Mouse (Mus musculus) natural killer cell, adult 2 months (primary cell): ENCODE results near the gene Kcnj6.

Source experiments
- DNase-seq, 2 experiments: peaks; one replicate each; pipeline ENCODE4 v3.0.0; 2022; ENCODE audit warnings: low spot score in 2 of 2

The Kcnj6 gene

DNA sequence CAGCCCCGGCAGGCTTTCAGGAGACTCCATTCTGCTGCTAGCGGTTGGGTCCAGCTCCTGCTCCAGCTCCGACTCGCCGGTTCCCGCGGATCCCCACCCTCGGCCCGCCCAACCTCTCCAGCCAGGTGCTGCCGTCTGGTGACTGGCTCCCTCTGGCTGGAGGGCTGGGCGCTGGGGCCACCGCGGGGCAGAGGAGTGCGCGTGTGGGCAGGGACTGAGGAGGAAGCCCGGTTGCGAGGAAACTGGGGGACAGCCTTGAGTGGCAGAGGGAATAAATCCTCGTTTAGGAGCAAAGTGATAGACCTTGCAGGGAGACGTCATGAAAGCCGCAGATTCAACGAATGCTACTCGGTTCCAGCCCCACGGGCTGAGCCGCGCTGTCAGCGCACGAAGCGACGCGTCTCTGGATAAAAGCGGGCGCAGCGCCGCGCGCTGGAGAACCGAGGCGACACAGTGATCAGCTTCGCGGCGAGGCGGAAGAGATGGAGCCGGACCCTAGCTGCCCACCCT is at the start of gene Kcnj6:
Gene Kcnj6, minus strand, starts transcription at position 362 of the 510 bp plus-strand sequence.
- no peak for DNase-seq

DNA sequence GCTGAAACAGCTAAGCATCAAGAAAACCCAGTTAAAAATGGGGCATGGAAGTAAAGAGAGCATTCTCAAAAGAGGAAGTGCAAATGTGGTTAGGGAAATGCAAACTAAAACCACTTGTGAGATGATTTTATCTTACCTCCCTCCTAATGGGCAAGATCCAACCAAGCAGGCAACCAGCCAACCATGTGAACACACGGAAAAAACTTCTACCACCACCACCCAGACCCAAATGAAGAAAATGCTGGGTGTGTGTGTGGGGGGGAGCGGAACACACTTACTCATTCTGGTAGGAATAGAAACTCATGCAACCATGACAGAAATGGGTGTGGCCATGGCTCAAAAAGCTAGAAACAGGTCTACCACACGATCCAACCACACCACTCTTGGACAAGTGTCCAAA is 12.4 kb upstream of the Kcnj6 start:
- peak in 1 of 2 experiments; percentile 9 for DNase-seq

DNA sequence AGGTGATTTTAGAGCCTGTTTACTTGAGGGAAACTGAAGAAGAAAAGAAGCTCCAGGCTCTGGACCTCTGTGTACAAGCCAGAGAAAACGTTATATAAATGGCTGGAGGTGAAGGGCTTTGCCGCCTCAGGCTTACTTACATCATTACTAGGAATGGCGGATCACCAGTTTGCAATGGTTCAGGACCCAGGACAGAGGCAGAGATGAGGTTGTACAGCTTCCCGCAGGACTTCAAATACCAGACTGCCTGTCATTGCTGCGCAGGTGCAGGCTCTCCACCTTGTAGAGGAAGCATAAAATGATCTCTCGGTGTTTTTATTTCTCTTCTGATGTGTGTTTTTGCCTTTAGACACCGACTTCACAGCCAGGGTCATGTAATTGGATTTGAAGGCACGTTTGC is 7.1 kb upstream of the Kcnj6 start:
- no peak for DNase-seq

DNA sequence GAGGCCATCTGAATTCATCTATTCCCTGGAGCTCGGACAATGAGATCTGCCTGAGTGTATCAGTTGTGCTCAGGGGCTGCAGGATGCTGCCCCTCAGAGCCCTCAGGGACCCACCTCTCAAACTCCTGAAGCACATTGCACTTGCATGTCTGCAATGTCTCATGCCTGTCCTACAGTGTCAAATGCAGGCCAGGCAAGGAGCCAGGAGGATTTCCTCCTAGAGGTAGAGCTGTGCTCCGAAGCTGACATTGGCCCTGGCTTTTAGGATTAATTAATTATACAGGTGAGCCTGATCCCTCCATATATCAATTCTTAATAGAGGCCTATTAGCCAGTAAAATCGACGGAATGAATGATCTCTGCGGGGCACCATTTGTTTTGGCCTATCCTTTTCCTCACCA is 2.0 kb upstream of the Kcnj6 start:
- DNase-seq = no peak

DNA sequence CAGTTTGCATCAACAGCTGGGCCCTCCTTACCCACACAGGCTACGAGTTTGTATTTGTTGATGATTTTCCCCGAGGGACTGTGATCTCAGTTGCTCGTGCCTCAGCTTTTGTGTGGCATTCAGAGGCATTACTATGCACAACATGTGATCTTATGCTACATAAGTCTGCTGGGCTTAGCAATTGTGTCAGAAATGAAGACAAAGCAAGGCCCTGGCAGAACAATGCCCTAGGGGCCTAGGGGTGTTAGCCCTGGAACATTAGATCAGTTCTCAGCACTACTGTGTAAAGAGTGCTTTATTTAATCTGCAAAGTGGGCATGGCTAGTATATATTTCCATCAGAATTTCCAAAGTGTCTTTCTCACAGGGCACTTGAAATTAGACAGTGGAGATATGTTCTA is 1.5 kb upstream of the Kcnj6 start:
- DNase-seq = no peak

DNA sequence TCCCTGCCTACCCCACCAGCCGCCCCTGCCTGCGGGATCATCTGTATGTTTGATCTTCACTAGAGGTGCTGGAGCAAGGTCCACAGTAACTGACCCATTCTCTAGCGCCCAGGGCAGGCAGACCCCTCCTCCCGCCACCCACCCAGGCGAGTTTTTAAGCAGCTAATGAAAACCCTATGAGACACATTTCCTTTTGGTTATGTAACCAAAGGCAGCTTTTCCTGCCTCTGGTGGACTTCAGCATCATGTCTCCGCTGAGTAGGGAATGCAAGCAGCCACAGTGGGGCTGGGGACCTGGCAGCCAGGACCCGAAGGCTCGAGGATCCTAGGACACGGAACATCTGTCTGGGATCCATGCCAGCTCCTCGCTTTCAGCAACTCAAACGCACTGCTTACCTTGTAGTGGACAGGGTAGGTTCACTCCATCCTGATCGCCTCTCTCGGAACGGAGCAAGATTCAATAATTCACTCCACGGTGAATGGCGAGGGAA is 665 bp downstream of the Kcnj6 start:
- no peak for DNase-seq

DNA sequence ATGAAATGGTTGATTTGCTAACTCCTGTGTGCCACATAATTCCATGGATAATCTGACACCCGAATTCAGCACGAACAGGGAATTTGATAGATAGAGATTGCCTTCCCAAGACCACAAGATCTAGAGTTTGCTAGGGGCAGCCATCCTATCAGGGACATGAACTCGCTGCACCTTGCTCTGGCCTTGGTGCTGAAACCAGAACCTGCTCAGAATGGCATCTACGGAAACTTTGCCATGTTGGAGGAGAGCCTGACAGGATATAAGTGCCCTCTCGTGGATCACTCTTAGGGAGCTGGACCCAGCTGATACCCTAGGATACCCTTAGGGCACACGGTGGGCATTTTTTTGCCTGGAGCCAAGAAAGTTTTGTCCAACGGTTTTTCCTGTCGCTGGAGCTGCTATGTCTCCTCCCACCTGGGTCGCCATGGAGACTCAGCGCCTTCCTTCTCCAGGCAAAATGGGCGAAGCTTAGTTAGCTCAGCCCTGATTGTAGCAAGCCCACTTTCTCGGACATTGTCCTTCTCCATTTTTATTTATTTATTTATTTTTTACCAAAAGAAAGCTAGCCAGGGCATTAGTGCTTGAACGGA is 1.9 kb downstream of the Kcnj6 start:
- no peak for DNase-seq

DNA sequence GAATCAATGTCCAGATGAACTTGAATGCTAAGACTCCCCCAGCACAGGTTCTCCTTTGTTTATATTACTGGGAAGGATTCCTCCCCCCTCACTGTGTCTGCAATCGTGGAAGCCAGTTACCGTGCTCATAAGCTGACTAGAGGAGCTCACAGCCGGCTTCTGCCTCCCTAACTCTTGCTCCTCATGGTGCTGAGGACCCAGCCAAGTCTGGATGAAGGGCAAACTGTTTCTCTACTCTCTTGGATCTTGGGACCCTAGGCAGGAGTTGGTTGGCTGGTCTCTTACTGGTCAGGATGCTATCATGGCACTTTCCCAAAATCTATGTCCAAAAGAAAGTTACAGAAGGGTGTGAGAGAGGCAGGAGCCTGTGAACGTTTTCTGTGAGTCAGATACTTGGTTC is 2.6 kb downstream of the Kcnj6 start:
- DNase-seq = no peak

DNA sequence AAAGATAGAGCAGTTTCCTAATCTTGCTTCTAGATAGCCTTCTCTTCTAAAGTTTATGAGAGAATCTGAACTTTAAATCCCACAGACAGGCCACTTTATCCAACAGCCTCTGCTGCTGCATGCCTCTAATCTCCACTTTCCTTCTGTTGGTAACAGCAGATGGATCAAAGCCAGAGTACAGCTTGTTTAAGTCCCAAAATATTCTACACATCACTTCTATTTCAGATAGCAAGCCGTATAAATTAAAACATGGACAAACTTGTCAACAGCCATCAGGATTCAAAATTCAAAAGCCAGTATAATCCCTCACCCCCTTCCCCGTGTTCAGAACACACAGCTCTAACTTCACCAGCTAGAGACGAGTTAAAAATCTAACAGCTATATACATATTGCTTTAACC is 3.4 kb downstream of the Kcnj6 start:
- DNase-seq = no peak

DNA sequence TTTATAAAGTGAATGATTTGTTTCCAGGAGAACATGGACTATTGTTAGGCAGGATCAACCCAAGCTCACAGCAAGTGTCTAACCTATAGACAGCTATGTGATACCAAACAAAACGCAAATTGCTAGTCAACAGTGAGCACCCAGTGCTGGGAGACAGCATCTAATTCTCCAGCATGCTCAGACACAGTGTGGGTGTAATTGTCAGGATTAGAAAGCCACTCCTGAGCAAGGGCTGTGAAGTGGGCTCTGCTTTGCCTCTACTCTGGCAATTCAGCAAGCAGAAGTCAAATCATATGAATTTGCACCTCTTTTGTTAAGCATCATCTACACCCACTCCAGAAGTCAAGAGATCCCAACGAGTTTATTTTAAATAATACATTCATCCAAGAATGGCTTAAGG is 7.4 kb downstream of the Kcnj6 start:
- no peak for DNase-seq

DNA sequence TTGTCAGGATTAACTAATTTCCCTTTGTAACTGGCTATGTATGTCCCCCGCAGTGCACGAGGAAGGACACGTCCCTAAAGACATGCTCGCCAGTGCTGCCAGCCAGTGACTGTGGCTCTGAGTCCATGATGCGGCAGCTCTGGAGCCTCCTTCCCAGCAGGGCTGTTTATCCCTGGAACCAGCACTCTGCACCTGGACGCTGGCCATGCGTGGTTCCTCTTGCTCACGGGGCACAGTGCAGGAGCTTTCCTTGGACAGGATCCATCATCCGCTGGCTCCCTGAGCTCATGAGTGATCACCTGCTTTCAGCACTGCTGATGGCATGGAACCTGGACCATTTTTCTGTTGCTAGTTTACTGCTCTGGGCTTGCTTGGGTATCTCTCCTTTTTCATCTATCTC is 10.8 kb downstream of the Kcnj6 start:
- DNase-seq = no peak

DNA sequence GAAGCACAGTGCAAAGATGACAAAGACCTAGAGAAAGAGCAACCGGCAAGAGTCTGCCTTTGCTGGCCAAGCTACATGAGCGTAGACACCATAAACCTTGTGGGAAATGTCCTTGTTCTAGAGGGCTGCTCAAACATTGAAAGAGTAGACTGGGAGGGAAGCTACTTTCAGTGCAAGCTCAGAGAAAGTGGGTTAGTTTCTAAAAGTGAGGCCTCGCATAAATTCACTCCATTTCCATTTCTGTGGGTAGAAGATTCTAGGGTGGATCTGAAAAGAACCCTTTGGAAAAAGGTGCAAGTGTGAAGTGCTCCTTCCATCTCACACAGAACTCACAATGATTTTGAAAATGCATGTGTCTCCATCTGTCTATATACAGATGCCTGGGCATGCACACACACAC is 13.2 kb downstream of the Kcnj6 start:
- no peak for DNase-seq

DNA sequence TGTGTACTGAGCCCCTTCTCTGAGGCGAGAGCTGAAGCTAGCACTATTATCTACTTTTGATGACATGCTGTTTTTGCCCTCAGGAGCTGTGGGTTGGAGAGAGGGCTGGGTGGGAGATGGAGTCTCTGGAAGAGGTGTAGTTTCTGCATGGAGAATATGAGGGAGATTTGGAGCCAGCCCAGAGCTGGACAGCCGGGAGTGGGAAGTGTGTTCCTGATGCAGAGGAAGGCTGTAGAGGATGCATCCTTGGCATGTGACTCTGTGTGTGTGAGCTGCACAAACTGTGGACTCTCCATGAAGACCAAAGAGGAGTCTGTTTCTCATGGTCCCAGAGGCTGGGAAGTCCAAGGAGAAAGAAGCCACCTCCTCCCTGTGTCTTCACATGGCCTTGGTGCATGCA is 17.1 kb downstream of the Kcnj6 start:
- DNase-seq = no peak

DNA sequence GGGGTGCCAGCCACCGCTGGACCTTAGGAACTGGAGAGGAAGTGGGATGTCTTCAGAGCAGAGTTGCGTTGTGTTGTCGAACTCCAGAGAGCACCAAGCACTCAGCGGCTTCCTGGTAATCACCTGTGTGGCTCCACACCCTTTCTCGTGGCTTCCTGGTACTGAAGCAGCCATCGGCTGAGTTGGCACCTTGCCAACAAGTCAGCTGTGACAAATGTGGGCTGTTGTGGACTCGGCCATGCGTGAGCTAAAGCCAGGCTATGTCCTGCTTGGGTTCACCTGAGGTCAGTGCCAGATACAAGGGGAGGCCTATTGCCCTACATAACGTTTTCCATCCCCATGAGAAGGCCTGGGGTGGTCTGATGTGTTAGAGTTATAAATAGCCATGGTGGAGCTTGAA is 18.0 kb downstream of the Kcnj6 start:
- no peak for DNase-seq

DNA sequence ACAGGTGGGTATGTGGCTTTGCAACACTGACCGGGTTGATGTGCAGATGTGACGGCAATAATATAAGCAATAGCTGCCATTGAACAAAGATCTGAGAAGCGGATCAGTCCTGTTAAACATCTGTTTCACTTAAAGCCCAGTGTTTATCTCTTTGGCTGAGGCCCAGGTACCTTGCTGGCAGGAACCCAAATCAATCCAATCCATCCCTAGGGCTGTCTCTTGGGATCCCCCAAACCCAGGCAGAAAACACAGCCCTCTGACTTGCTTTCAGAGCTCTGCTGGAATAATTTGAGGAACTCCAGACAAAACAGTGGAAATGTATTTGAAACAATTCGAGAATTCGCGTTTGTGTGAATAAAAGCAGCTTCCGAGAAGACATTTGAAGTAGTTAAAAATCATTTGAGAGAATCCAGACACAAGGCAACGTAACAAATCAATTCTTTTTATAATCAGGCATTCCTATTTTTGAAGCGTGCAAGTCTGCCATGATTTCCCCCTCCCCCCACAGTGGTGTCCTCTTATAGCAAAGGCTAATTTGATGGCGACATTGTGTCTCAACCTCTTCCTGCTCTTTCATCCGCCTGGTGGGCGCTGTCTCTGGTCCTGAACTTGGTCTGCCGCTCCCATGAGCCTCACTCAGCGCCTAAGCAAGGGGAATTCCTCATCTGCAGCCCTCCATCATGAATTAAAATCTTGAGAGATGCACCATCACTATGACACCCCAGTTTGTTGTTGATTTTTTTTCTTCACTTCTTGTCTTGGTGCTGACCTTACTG is 25.2 kb downstream of the Kcnj6 start:
- no peak for DNase-seq

DNA sequence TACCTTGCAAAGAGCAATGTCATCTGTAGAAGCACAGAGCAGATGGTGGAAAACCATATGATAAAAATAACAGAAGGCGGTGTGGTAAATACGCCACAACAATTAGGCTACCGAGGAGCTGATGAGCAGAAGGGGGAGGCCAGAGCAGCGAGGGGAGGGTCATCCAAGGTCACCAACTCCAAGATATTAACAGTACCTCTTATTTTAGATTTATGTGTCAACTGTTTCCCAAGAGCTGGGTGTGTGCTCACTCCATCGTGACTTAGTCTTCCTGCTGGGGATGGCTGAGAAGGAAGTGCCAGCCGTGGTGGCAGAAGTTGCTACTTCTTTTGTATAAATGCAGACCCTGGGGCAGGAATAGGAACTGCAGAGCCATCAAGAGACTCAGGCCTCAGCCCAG is 28.6 kb downstream of the Kcnj6 start:
- no peak for DNase-seq

DNA sequence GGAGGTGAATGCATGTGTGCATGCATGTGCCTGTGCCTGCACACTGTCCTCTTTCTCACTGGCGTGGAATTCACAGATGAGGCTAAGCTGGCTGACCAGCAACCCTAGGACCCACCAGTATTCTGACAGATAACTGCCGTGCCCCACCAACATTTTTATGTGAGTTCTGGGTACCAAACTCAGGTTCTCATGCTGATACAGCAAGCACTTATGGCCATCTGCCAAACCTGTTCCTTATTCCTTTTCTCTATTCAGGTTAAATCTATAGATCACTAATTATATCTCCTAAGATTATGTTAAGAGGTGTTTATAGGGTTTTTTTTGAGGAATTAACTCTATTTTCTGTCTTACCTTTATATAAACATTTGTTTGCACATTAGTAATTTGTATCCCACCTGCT is 29.0 kb downstream of the Kcnj6 start:
- no peak for DNase-seq

DNA sequence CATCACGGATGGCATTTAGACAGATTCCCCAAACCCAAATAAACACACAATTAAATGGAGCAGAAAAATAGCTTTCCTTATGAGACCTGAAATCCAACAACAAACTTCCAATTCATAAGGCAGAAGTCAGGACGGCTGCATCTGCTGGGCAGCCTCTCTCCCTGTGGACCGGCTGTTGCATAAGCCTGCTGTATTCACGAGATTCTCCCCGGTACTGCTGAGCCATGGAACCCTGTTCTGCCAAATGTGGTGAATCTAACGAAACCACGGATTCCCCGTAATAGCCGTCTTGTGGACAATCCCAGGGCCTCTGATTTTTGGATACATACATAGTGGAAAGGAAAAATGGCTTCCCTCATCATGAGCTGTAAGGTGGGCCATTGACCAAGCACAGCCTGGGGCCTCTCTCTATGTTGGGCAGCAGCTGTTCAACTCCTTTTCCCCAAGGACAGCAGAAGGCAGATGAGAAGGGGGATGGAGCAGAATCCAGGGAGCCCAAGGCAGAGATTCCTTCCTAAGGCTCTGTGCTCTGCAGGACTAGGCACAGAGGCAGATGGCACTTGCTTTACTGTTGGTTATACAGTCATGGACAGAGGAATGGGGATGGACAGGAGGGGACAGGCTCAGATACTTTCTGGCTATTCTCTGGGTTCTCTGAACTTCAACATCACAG is 40.2 kb downstream of the Kcnj6 start:
- no peak for DNase-seq

DNA sequence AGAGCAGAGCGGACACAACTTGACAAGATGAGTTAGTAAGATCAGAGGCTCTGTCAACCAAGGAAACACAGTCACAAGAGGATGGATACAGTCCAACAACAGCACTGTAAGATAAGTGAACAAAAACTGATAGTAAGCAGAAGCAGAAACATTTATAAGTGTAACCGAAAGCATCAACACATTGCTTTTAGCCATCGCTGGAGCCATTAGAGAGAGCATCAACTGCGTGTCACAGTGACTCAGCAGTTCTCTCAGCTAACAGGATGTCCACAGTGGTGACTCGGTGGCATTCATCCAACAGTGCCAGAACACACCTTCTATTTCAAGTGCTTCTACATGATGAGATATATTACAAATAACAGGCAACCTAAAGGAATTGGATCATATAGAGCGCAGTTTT is 41.1 kb downstream of the Kcnj6 start:
- no peak for DNase-seq

DNA sequence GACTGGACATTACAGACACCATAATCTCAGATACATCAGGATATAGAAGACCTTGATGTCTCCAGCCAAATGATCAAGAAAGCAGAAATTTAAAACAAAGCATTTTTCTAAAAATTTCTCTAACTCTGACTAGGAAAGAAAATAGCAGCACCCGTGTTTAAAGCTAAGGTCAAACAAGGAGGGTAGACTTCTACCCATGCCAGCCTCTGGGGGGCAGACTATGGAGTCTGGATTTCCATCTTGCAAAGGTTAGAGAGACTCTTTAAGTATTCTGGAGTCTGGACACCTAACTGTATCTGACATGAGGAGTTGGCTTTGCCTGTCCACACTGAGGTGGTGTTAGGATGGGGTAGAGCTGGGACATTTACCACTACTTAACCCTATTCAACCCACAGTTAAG is 44.2 kb downstream of the Kcnj6 start:
- DNase-seq = no peak

DNA sequence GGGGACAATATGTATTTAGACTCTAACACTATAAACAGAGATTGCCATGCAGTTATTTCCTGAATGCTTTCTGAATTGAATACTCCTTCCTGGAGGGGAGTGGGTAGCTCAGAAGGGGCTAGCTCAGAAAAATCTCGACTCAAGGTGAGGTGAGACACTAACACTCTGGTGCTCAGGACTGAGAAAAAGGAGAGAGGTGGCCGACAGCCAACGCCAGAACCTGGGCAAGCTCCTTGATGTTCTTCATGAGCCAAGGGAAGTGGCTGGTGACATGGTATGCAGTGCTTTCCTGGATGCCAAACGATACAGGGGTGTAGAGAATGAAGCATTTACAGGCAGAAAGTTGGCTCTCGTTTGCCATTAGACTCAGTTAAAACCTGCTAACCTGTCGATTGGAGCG is 48.3 kb downstream of the Kcnj6 start:
- no peak for DNase-seq

DNA sequence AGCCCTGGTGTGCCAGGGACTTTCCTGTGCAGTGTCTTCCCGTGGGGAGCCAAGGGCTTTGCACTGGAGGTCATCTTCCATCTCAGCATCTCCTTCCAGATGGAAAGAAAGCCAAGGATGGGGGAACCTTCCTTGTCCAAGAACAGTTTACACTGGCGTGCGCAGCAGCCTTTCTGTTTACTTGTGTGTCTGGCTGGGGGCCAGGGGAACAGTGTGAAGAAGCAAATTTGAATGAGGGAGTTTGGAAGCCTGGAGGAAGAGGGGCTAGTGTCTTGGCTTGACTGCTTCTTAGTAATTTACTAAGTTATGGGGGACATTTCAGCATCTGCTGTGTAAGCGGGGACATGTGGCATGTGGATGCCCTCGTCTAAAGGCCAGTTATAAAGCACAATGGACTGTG is 50.7 kb downstream of the Kcnj6 start:
- DNase-seq = no peak

DNA sequence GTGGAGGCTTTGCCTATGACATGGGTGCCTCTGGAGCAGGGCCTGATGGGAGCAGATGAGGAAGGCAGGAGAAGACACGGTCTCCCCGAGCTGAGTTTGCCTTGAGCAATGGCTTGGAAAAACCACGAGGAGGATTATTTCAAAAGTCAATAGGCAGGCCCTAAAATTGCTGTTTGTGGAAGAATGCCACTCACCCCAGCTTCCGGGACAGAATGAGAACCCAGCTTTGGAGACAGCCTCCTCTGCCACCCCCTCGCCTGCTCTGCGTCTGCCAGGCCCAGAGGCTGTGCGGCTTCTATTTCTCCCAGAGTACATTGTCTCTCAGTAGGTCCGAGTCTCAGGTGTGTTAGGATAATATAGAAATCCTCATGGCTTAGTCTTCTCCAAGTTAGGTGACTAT is 64.8 kb downstream of the Kcnj6 start:
- no peak for DNase-seq
